Mouse (Mus musculus) bone marrow macrophage, adult 2 months (primary cell): Measurements from ENCODE around the gene Siae. TPM values are rescaled to one million over a fixed set of nuclear protein-coding genes. Genes with fewer than 3 reads are reported as not detected.

ENCODE experiments used
- H3K27ac ChIP-seq: 2 replicates; pipeline ENCODE4 v1.5.1; 2012; ENCODE audit warnings: low read depth, low read length; ENCODE audit not compliant: insufficient read depth
- H3K4me1 ChIP-seq: 2 replicates; pipeline ENCODE4 v1.6.1; 2012; ENCODE audit warnings: low read length; ENCODE audit not compliant: control insufficient read depth, insufficient read depth
- H3K4me3 ChIP-seq: 2 replicates; pipeline ENCODE4 v1.5.1; 2012; ENCODE audit warnings: mild to moderate bottlenecking, low read length, moderate library complexity; ENCODE audit not compliant: insufficient read depth
- CTCF ChIP-seq: IDR thresholded peaks from 2 replicates; pipeline ENCODE4 v1.5.1; 2012; ENCODE audit warnings: low read depth, mild to moderate bottlenecking, low read length, moderate library complexity
- POLR2A ChIP-seq: IDR thresholded peaks from 2 replicates; pipeline ENCODE4 v1.6.1; 2012; ENCODE audit warnings: mild to moderate bottlenecking, low read depth, low read length, borderline replicate concordance
- polyA plus RNA-seq: library from polyadenylated mRNA; stranded (reverse); fragments of >200 nt; gene quantifications from 2 replicates; pipeline ENCODE4 v1.2.4, GENCODE M21; 2012; ENCODE audit not compliant: missing spikeins, insufficient read depth, insufficient read length

Gene Siae
- polyA plus RNA-seq, 1 experiment, result 31.5 TPM

DNA sequence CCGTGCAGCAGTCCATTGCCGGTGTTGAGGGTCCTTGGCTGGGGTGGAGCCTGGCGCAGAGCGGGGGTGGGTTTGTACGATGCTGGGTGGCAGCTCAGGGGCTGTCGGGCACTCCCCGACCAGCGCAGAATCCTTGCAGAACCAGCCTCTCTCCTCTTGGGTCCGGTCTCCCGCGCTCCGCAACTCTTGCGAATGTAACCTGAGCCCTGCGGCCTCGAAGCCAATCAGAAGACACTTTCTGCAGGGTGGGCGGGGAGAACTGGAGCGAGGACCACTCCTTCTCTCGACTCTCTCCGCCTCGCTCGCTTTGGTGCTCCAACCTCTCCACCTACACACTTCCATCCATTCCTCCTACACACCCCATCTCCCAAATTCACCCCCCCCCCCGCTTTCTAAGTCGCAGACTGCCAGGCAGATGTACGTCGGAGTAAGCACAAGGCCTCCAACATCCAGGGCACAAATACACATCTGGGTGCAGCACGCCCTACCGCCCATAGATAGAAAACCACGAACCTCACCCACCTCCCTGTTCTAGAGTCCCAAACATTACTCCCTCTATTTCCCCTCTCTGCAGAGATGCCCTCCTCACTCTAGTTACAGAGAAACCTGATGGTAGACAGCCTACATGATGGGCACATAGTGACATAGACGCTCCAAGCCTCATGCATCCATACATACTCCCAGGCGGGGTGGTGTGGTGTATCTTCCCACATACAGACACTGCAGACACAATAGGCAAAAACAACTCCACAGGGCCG lies 2.8 kb upstream of the Siae start, which contains the start of gene Nrgn:
Nrgn (minus strand) TSS at position 369 of the 758 bp plus-strand sequence.
- Histone ChIP-seq H3K4me3 (peak within 1 kb of the TSS; percentile 34), H3K27ac (no peak within 1 kb of the TSS), H3K4me1 (0 out of 2 replicates have a peak, but pooled peaks cover 2% of the 10 kb centered on the region)
- TF ChIP-seq POLR2A, result no peak
- TF ChIP-seq CTCF, result no peak

DNA sequence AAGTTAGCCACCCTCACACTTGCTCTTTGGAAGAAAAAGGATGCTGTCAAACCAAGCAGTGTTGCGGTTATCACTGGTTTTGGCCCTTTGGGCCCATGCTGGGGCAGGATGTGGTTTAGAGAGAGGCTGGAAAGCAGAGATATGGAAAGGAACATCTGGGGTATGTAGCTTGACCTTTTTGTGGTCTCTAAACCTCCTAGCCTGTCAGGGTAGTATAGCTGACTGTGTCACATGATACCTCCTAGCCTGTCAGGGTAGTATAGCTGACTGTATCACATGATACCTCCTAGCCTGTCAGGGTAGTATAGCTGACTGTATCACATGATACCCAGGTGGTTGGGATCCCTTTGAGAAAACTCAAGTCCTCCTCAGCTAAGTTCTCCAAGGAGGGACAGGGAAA lies 1.2 kb upstream of the Siae start:
- Histone ChIP-seq H3K27ac (no peak overlapping the region), H3K4me1 (0 out of 2 replicates have a peak, but pooled peaks cover 2% of the 10 kb centered on the region), H3K4me3 (no peak overlapping the region)
- TF ChIP-seq POLR2A, result no peak
- TF ChIP-seq CTCF, result no peak

DNA sequence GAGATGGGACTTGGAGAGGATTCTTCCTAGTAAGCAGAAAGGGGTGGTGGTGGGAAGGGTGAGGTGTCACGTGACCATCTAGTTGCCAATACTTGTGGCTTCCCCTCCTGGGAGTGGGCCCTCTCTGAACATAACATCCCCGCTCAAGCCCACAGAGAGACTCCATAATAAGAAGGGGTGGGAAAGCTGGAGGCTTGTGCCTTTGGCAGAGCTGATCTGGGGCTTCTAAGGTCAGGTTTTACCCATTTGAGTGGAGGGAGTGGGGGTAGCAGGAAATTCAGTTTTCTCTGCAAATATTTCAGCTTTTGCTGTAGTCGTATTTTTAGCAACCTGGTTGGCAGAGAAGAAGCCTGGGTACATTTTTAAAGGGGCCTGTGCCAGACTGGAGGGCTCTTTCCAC lies 868 bp downstream of the Siae start:
- H3K27ac ChIP-seq, result no peak overlapping the region
- H3K4me3 ChIP-seq, result no peak overlapping the region
- TF ChIP-seq POLR2A (no peak), CTCF (no peak)
- peaks cover 3% of the 10 kb centered on the region; the same call in 1 of the 2 replicates for H3K4me1 ChIP-seq

DNA sequence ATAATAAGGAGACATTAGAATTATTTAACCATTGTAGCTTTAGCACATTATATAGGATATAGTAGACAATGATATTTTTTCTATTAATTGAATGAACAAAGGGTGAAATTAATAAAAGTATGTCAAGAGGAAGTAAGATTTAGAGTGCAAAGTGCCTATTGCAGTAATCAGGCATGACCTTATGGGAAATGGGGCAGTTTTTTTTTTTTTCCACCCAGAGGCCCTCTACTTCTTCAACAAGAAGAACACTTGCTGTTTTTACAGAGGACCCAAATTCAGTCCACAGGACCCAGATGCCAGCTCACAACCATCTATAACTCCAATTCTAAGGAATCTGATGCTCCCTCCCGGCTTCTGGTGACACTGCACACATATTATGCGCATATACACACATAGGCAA lies 5.1 kb downstream of the Siae start:
- TF ChIP-seq CTCF (no peak), POLR2A (no peak)
- H3K4me1 ChIP-seq, result peaks cover 2% of the 10 kb centered on the region; the same call in 1 of the 2 replicates
- H3K4me3 ChIP-seq, result no peak overlapping the region
- no peak overlapping the region for H3K27ac ChIP-seq

DNA sequence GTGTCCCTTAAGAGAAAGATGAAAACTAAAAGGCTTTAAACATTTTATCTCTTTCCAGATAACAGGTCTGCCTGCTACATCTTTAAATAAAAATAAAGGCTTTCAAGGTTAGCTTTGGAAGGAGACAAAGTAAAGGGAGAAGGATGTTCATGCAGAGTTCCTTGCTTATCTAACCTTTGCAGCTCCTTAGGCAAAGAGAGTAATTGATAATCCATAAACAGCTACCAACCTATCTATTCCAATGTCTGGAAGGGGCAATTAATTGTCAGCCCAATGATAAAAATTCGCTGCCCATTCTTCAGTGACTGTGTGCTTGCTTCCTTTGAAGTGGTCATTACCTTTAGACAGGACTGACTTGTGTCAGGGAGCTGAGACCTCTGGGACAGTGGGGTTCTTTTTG lies 8.3 kb downstream of the Siae start:
- Histone ChIP-seq H3K27ac (no peak overlapping the region), H3K4me3 (no peak overlapping the region), H3K4me1 (peaks cover 6% of the 10 kb centered on the region; the same call in 1 of the 2 replicates)
- TF ChIP-seq POLR2A (no peak), CTCF (no peak)

DNA sequence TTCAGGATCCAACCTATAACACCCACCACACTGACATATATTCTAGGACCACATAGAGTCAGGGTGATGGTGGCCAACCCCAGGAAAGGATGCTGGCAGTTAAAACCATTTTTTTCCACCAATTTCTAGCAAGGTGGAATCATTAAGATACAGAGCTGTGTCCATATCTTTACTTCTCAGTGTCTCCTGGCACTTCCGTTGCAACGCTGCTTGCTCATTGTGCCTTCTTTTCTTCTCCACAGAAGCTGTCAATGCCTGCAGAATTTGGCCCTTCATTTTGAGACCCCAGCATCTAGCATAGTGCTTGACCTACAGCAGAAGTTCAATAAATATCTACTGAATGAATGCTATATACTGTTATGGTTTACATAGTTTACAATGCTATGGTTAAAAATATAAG lies 11.5 kb downstream of the Siae start:
- no peak for TF ChIP-seq POLR2A
- TF ChIP-seq CTCF, result no peak
- H3K27ac ChIP-seq, result no peak overlapping the region
- no peak overlapping the region for H3K4me3 ChIP-seq
- 0 out of 2 replicates have a peak, but pooled peaks cover 4% of the 10 kb centered on the region for H3K4me1 ChIP-seq

DNA sequence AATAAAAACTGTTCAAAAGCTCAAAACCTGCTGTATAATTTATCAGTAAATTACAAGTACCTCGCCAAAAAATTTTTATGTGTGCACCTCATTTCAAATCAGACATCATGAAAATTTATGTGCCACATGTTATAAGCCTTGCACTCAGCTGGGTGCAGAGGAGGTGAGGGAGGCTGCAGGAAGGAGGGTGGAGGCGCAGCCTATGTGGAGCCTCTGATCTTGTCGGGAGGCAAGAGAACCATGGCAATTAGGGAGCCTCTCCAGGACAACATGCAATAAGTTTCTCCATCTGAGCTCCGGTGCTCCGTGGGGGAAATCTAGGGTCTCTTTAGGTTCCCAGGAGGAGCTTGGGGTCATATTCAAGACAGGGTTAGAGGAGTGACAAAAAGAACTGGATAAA lies 12.0 kb downstream of the Siae start:
- no peak for TF ChIP-seq CTCF
- TF ChIP-seq POLR2A, result no peak
- H3K27ac ChIP-seq, result no peak overlapping the region
- H3K4me1 ChIP-seq, result 0 out of 2 replicates have a peak, but pooled peaks cover 4% of the 10 kb centered on the region
- no peak overlapping the region for H3K4me3 ChIP-seq

DNA sequence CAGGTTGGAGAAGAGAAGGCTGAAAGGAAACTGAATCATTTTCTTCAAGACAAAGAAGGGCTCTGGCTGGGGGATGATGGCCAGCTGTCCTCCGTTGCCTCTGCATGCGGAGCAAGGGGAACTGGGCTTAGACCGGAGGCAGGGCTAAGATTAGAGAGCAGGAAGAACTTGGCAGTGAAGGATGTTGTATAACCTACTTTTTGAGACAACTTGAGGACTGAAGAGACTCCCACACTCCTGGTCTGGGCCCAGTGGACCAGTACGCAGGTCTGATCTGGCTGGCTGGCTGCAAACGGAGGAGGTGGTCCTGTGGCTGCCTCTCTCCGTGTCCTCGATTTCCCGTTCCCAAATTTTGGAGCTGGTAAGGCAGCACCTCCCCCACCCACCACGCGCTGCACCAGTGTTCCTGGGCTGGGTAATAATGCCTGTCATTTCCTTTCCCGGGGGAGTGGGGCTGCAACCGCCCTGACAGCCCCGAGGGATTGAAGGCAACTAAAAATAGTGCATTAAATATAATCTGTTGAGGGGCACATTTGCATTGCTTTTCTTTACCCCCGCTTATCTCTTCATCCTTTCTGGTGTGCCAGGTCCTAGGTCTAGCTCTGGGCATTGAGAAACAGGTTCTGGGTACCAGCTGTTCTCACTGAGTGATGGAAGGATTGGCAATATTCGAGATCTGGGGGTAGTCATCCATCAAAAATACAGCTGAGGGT lies 12.6 kb downstream of the Siae start:
- no peak for TF ChIP-seq CTCF
- no peak overlapping the region for H3K4me3 ChIP-seq
- 0 out of 2 replicates have a peak, but pooled peaks cover 4% of the 10 kb centered on the region for H3K4me1 ChIP-seq
- H3K27ac ChIP-seq, result no peak overlapping the region

DNA sequence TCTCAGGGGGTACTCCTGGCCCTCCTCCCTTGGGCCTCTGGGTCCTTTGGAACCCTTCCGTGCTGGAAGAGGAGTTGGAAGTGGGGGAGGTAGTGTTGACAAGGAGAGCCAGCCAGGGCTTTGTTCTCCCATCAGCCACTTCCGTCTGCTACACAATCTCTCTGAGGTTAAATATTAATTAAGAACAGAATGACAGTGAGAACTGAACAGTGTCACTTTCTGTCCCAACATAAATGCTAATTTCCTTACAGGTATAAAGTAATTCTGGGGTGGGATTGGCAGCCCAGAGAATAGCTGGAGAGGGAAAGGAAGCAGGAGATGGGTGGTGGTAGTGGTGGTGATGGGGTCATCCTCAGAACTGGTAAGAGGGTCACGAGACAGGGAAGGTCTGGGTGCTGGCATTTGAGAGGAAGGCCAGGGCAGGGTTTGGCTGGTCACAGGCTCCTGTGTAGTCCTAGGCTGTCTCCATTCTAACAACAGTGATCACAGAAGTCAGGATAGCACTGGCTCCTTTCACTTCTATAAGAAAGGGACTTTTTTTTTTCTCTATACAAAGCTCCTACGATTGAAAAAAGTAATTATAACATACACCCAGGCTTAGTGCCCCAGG lies 13.2 kb downstream of the Siae start:
- TF ChIP-seq POLR2A, result no peak
- no peak for TF ChIP-seq CTCF
- Histone ChIP-seq H3K27ac (no peak overlapping the region), H3K4me1 (0 out of 2 replicates have a peak, but pooled peaks cover 4% of the 10 kb centered on the region), H3K4me3 (no peak overlapping the region)
